Mouse (Mus musculus) neural tube, embryonic 14.5 days (tissue): ENCODE results near the gene Fbn1. TPM values are rescaled to one million over a fixed set of nuclear protein-coding genes. Genes with fewer than 3 reads are reported as not detected.
A peak's percentile ranks its signal among the peaks of the same experiment; 100 is the strongest.

Experiments used
- ATAC-seq: fragments of 200-750 bp; cut with Nextera tagmentation; 2 replicates; pipeline ENCODE4 v1.8.0; 2017; ENCODE audit warnings: low read depth, mild to moderate bottlenecking, moderate TSS enrichment, moderate library complexity
- H3K27ac ChIP-seq: fragments of 300-500 bp; sonication (generic); 2 replicates; pipeline ENCODE4 v1.5.1; 2014; ENCODE audit warnings: low read depth, mild to moderate bottlenecking, control low read depth, low read length, moderate library complexity, mixed read lengths
- H3K27me3 ChIP-seq: fragments of 300-500 bp; sonication (generic); 2 replicates; pipeline ENCODE4 v1.6.1; 2014; ENCODE audit warnings: low read length; ENCODE audit not compliant: control insufficient read depth, insufficient read depth
- H3K36me3 ChIP-seq: fragments of 300-500 bp; sonication (generic); 2 replicates; pipeline ENCODE4 v1.6.1; 2014; ENCODE audit warnings: low read length, mixed read lengths; ENCODE audit not compliant: control insufficient read depth, insufficient read depth
- H3K4me1 ChIP-seq: fragments of 300-500 bp; sonication (generic); 2 replicates; pipeline ENCODE4 v1.6.1; 2014; ENCODE audit warnings: low read length; ENCODE audit not compliant: control insufficient read depth, insufficient read depth
- H3K4me2 ChIP-seq: fragments of 300-500 bp; sonication (generic); 2 replicates; pipeline ENCODE4 v1.6.1; 2014; ENCODE audit warnings: mild to moderate bottlenecking, low read depth, low read length, control low read depth
- H3K4me3 ChIP-seq: fragments of 300-500 bp; sonication (generic); 2 replicates; pipeline ENCODE4 v1.5.1; 2014; ENCODE audit warnings: low read depth, low read length, control low read depth, mixed read lengths
- H3K9ac ChIP-seq: fragments of 300-500 bp; sonication (generic); replicated peaks from 2 replicates; pipeline ENCODE4 v1.6.1; 2014; ENCODE audit warnings: low read depth, mild to moderate bottlenecking, control low read depth, low read length, mixed read lengths
- H3K9me3 ChIP-seq: fragments of 300-500 bp; sonication (generic); 2 replicates; pipeline ENCODE4 v1.6.1; 2016; ENCODE audit warnings: low read length; ENCODE audit not compliant: control insufficient read depth
- WGBS: fragments of 180-500 bp; shearing (Covaris S2); extraction: QIAGEN DNeasy Blood & Tissue Kit; methylation state at CpG from one replicate; pipeline ENCODE4 v1.1.7; 2014; 5-methylcytosine and 5-hydroxymethylcytosine counted together
- polyA plus RNA-seq: library from polyadenylated mRNA; unstranded; fragments of >200 nt; fragmentation: Nextera tagmentation; extraction: Ambion mirVana; gene quantifications from 2 replicates; pipeline ENCODE4 v1.2.1, GENCODE M21; 2014

The Fbn1 gene
- 1.8 and 6.0 TPM in 2 replicates for polyA plus RNA-seq

DNA sequence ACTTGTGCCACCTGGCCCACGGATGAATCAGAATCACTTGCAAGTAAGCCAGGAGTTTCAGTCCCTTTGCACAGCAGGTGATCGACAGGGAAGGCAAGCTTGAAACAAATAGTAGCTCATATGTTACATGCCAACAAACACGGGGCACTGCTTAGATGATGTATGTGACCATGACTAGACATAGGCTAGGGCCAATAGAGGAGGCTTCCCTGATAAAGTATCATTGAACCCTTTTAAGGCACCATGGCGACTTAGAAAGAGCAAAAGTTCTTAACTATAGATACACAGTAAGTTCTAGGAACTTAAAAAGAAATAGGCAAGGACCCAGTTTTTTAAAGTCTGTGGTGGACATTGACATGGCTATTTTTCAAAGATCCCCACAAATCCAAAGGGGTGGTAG, at the start of gene Fbn1:
Gene Fbn1 (minus strand): TSS at position 101 of the 400 bp plus-strand sequence.
- no peak for ATAC-seq
- Histone ChIP-seq H3K4me1 (peaks cover 8% of the 10 kb centered on the region; the same call in 1 of the 2 replicates), H3K36me3 (no peaks in the 10 kb centered on the region), H3K27ac (no peak within 1 kb of the TSS), H3K9ac (peak within 1 kb of the TSS; percentile 72), H3K4me3 (peak within 1 kb of the TSS; percentile 68), H3K9me3 (no peaks in the 10 kb centered on the region), H3K27me3 (no peaks in the 10 kb centered on the region), H3K4me2 (peak within 1 kb of the TSS; percentile 90)
- WGBS, result 80% methylated on average over 4 of the region's 4 CpGs

DNA sequence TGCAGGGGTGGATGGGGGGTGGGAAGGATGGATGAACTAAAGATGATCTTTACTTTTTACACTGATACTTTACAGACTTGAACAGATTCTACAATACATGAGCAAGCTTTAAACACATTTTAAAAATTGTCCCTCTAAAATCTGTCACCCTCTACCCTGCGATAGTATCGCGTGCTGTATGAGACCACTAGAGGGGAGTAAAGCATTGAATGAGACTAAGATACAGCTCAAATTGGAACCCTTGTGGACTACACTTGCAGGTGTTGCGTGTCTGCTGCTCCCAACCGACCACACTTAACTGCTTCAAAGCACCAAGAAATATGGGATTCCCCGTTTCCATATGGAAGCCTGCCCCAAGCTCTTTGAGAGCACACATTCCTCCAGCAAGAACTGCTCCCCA, 48.0 kb upstream of the Fbn1 start:
- Histone ChIP-seq H3K9ac (no peak overlapping the region), H3K4me1 (no peaks in the 10 kb centered on the region), H3K36me3 (no peaks in the 10 kb centered on the region), H3K27me3 (no peaks in the 10 kb centered on the region), H3K4me2 (no peak overlapping the region), H3K9me3 (no peaks in the 10 kb centered on the region), H3K4me3 (no peak overlapping the region), H3K27ac (no peak overlapping the region)
- WGBS, result 82% methylated on average over 6 of the region's 6 CpGs
- no peak for ATAC-seq

DNA sequence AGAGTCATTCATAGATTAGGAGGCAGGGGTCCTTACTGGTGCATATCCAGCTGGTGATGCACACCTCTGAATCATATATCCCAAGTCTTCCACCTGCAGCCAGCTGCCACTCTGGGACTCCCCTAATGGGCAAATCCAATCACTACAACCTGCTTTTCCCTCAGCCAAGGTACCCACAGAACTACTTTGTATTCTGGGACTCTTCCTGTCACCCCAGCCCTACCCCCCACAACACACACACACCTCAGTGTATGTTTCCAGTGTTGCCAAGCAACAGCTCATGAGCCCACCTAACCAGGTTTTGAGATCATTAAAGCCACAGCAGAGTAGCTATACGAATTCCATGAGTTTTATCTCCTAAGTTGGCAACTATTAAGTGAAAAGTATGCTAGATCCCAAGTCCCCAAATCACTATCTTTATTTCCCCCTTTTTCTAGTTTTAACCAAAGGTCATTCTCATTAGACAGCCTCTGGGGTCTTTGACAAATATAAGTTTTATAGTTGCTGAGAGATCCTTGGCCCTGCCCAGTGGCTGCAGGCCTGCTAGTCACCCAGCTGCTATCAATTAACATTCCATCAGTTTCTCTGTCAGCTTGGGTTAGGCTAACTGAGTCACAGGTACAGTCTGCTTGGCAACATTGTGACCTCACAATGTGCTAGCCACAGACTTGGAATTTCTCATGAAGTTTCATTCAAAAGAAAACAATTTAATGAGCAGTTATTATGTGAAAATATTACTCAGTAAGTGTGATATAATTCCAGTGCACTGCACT, 41.2 kb upstream of the Fbn1 start:
- Histone ChIP-seq H3K36me3 (no peaks in the 10 kb centered on the region), H3K4me1 (no peaks in the 10 kb centered on the region), H3K4me2 (no peak overlapping the region), H3K9ac (no peak overlapping the region), H3K9me3 (no peaks in the 10 kb centered on the region), H3K4me3 (no peak overlapping the region), H3K27me3 (no peaks in the 10 kb centered on the region), H3K27ac (no peak overlapping the region)
- 62% methylated on average over 1 of the region's 1 CpGs for WGBS
- ATAC-seq, result no peak

DNA sequence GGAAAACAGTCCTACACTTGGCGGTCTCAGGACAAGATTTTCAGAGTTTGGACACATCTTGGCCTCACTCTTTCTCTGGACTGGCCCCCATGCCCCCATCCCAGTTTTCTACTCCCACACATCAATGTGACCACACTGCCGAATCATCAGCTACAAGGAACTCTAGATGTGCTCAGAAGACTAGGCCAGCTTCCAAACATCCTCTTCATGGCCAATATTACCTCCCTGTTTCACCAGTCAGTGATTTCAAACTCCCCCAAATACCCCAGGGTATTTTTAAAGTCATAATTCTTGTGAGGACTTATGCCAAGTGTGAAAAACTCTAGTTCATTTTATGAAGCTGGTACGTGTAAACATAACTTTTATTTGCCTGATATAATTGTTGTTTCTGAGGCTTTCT, 37.2 kb upstream of the Fbn1 start:
- no peak for ATAC-seq
- WGBS, result 88% methylated on average over 3 of the region's 3 CpGs
- Histone ChIP-seq H3K36me3 (no peaks in the 10 kb centered on the region), H3K9ac (no peak overlapping the region), H3K4me3 (no peak overlapping the region), H3K27ac (no peak overlapping the region), H3K27me3 (no peaks in the 10 kb centered on the region), H3K4me1 (no peaks in the 10 kb centered on the region), H3K9me3 (no peaks in the 10 kb centered on the region), H3K4me2 (no peak overlapping the region)

DNA sequence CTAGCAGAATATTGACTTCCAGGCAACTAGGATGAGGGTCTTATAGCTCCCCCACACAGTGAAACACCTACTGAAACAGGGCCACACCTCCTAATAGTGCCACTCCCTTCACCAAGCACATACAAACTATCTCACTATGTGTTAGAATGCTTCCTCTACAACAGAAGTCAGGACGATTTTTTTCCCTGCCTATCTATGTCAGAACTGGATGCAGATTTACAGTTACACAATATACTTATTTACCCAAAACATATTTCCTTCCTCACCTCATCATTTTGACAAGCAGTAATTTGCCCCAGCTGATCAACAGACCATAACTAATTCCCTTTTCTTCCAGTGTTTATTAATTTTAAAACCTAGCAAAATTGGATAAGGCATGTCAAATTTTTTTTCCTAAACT, 35.9 kb upstream of the Fbn1 start:
- no peaks in the 10 kb centered on the region for H3K36me3 ChIP-seq
- no peak overlapping the region for H3K27ac ChIP-seq
- no peaks in the 10 kb centered on the region for H3K27me3 ChIP-seq
- no peak overlapping the region for H3K4me2 ChIP-seq
- H3K4me3 ChIP-seq, result no peak overlapping the region
- H3K4me1 ChIP-seq, result no peaks in the 10 kb centered on the region
- no peak overlapping the region for H3K9ac ChIP-seq
- H3K9me3 ChIP-seq, result no peaks in the 10 kb centered on the region
- WGBS, result 84% methylated on average over 1 of the region's 1 CpGs
- ATAC-seq, result no peak

DNA sequence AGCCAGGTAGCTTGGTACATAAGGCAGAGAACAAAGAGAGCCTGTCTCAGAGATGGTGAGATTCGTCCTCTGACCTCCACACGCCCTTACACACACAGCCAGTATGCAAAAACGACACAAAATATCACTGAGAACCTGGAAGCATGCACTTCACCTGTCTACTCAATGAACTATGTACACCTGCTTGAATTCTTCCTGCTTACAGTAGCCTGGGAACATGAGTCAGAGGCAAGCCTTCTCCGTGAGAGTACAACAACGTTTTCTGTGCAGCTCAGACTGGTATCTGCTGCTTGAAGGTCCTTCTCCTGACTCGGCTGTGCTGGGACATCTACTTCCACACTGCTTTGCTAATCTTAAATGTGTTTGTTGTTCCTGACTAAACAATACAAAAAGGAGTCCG, 33.7 kb upstream of the Fbn1 start:
- no peak overlapping the region for H3K4me3 ChIP-seq
- no peak for ATAC-seq
- no peaks in the 10 kb centered on the region for H3K4me1 ChIP-seq
- H3K36me3 ChIP-seq, result no peaks in the 10 kb centered on the region
- no peaks in the 10 kb centered on the region for H3K9me3 ChIP-seq
- no peak overlapping the region for H3K9ac ChIP-seq
- 78% methylated on average over 7 of the region's 7 CpGs for WGBS
- H3K27ac ChIP-seq, result no peak overlapping the region
- no peaks in the 10 kb centered on the region for H3K27me3 ChIP-seq
- no peak overlapping the region for H3K4me2 ChIP-seq

DNA sequence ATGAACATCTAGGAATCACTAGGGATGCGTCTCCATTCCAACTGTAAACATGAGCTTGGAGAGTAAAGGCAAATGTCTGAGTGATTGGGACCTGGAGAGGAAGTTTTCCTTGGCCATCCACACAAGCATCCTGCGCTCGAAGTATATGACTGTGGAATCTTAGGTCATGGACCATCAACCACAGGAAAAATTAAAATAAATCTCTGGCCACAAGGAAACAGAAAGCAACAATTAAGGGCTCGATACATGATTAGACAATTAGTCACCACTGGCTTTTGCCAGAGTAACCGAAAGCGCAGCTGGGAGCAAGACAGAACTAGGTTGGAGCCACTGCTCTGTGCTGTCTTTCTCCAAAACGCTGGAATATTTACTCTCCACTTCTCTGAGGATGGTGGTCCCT, 32.8 kb upstream of the Fbn1 start:
- no peaks in the 10 kb centered on the region for H3K27me3 ChIP-seq
- 77% methylated on average over 7 of the region's 7 CpGs for WGBS
- H3K4me2 ChIP-seq, result no peak overlapping the region
- no peaks in the 10 kb centered on the region for H3K36me3 ChIP-seq
- H3K9ac ChIP-seq, result no peak overlapping the region
- no peak overlapping the region for H3K4me3 ChIP-seq
- no peaks in the 10 kb centered on the region for H3K4me1 ChIP-seq
- H3K9me3 ChIP-seq, result no peaks in the 10 kb centered on the region
- no peak for ATAC-seq
- H3K27ac ChIP-seq, result no peak overlapping the region

DNA sequence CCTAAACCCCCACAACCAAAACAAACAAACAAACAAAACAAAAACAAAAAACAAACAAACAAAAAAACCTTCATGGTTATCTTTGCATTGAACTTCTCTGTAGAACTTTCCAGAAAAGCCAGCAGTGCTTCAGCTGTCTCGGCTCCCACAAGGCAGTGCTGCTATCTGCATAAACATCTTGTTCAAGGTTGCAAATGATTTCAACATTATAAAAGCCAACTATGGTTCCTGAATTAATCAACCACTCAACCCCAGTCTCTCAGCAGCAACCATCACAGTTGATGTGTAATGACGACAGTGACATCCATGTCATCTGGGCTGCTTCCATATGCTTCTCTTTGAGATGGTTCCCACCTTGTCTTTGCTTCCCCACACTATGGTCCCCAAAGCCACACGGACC, 31.8 kb upstream of the Fbn1 start:
- Histone ChIP-seq H3K9me3 (no peaks in the 10 kb centered on the region), H3K4me3 (no peak overlapping the region), H3K4me2 (no peak overlapping the region), H3K4me1 (no peaks in the 10 kb centered on the region), H3K9ac (no peak overlapping the region), H3K36me3 (no peaks in the 10 kb centered on the region), H3K27me3 (no peaks in the 10 kb centered on the region), H3K27ac (no peak overlapping the region)
- no peak for ATAC-seq
- 86% methylated on average over 3 of the region's 3 CpGs for WGBS

DNA sequence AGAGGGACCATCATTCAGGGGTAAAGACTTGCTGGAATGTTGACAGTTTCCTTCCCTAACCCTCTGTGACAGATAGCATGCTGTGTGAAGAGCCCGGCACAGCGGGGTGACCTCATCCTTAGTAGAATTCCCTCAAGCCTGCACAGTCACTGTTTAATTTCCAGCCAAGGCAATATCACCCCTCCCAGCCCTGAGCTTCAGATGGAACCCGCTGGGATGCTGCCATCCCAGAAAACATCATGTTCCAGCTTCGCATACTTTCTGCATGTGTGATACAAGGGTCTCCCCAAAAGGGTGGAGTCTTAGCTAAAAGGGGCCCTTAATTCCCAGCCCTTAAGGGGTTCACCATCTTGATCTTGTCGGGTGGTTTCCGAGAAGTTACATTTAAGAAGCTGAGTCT, 22.9 kb upstream of the Fbn1 start:
- H3K36me3 ChIP-seq, result no peaks in the 10 kb centered on the region
- no peak overlapping the region for H3K27ac ChIP-seq
- H3K4me1 ChIP-seq, result no peaks in the 10 kb centered on the region
- H3K4me2 ChIP-seq, result no peak overlapping the region
- no peaks in the 10 kb centered on the region for H3K9me3 ChIP-seq
- H3K9ac ChIP-seq, result no peak overlapping the region
- H3K27me3 ChIP-seq, result no peaks in the 10 kb centered on the region
- no peak for ATAC-seq
- WGBS, result 82% methylated on average over 6 of the region's 6 CpGs
- no peak overlapping the region for H3K4me3 ChIP-seq
